Mouse (Mus musculus) left cerebral cortex, adult 2 months (tissue): ENCODE results near the gene Mcpt2. TPM values are rescaled to one million over a fixed set of nuclear protein-coding genes. Genes with fewer than 3 reads are reported as not detected.

Source experiments
- DNase-seq, 2 experiments: peaks; one replicate each; pipeline ENCODE4 v3.0.0; 2021 to 2022; ENCODE audit warnings: low spot score in 2 of 2, mixed read lengths in 1 of 2; ENCODE audit errors: extremely low spot score in 1 of 2
- H3K27ac ChIP-seq: fragments of 200-600 bp; 2 replicates; pipeline ENCODE4 v1.8.1; 2022
- H3K4me3 ChIP-seq: fragments of 200-600 bp; 2 replicates; pipeline ENCODE4 v1.8.1; 2022
- CTCF ChIP-seq: fragments of 200-600 bp; IDR thresholded peaks from 2 replicates; pipeline ENCODE4 v1.8.1; 2022; ENCODE audit warnings: antibody characterized with exemption, mild to moderate bottlenecking, moderate library complexity
- intact Hi-C: fragments of 180-260 bp; cut with DNase I; formaldehyde crosslinking; loops from one replicate; pipeline ENCODE4 v1.15.1; 2025
- microRNA-seq, 2 experiments: library from miRNA; unstranded; fragments of <30 nt; microRNA quantifications; one replicate each; pipeline ENCODE4 v1.2.0; 2021
- total RNA-seq, 2 experiments: library from RNA; stranded (reverse); gene quantifications; 2 replicates each; pipeline ENCODE4 v1.2.3; 2021

Gene Mcpt2
- total RNA-seq, 2 experiments from 2014 or later = not detected

GRCm38 (mm10) chr14:56086711-56087110 lies 44.9 kb downstream of the Mcpt2 start:
- no peak overlapping the region for H3K4me3 ChIP-seq
- TF ChIP-seq CTCF = no peak
- no peak overlapping the region for H3K27ac ChIP-seq
- DNase-seq = no peak
- intact Hi-C loops = no loop called here

DNA sequence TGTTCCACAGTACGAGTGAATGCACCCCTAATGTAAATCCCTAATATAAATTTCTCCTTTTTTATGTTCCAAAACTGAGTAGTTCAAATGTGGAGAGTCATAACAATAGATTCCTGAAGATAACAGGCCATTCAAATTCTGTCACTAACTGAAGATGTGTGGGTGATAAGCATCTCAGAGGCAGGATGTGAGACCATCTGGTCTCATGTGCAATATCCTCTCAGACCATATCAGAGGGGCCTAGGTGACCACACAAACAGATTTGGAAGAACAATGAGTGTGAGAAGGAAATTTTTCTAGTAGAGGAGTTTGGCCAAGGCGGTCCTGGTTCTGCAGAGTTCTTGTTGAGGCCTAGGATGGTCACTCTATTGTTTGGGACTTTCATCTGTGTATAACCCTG lies 51.5 kb downstream of the Mcpt2 start:
- DNase-seq = no peak
- intact Hi-C loops = no loop called here
- Histone ChIP-seq H3K4me3 (no peak overlapping the region), H3K27ac (no peak overlapping the region)
- TF ChIP-seq CTCF = no peak

Small RNA genes lying within 50 kb of the gene (microRNA-seq; reads per million reads assigned to microRNA genes)
- 0 reads per million in 2 experiments for gene Mir6949

Other genes starting within 250 kb of the Mcpt2 start
- gene Nfatc4, start 218.9 kb upstream of the Mcpt2 start, total RNA-seq = 1 to 10 TPM; 1.1 to 2.6 TPM
- 1 to 10 TPM; 6.4 to 8.4 TPM for gene Nynrin, start 188.0 kb upstream of the Mcpt2 start, total RNA-seq
- under 1 TPM; 0.20 to 0.26 TPM for gene Cbln3, start 157.6 kb upstream of the Mcpt2 start, total RNA-seq
- gene Khnyn, start 157.1 kb upstream of the Mcpt2 start, total RNA-seq = 10 to 100 TPM; 11.9 to 12.0 TPM
- gene Sdr39u1, start 141.7 kb upstream of the Mcpt2 start, total RNA-seq = 10 to 100 TPM; 91.3 to 96.9 TPM
- gene Cma1, start 97.4 kb upstream of the Mcpt2 start, total RNA-seq = not detected
- not detected for gene Cma2, start 91.1 kb upstream of the Mcpt2 start, total RNA-seq
- gene Mcpt1, start 24.1 kb upstream of the Mcpt2 start, total RNA-seq = not detected
- gene Mcpt9, start 11.5 kb upstream of the Mcpt2 start, total RNA-seq = not detected
- not detected for gene Mcpt4, start 20.3 kb downstream of the Mcpt2 start, total RNA-seq
- not detected for gene Mcpt8, start 43.2 kb downstream of the Mcpt2 start, total RNA-seq
- not detected for gene Ctsg, start 60.5 kb downstream of the Mcpt2 start, total RNA-seq
- gene Gzme, start 78.6 kb downstream of the Mcpt2 start, total RNA-seq = not detected
- gene Gzmd, start 90.6 kb downstream of the Mcpt2 start, total RNA-seq = not detected
- not detected for gene Gzmg, start 117.5 kb downstream of the Mcpt2 start, total RNA-seq
- gene Gzmn, start 132.6 kb downstream of the Mcpt2 start, total RNA-seq = not detected
- gene Gzmf, start 169.4 kb downstream of the Mcpt2 start, total RNA-seq = not detected
- gene Gzmc, start 192.6 kb downstream of the Mcpt2 start, total RNA-seq = not detected
- gene Gzmb, start 220.2 kb downstream of the Mcpt2 start, total RNA-seq = not detected